Mouse (Mus musculus) hindbrain, embryonic 15.5 days (tissue): ENCODE measurements at regions not wholly inside any gene's neighbourhood (a gene's known extent, or its start where the extent isn't known, plus 50 kb on each side); places are given as distances from the start of the nearest gene placed in this dataset.

Experiments
- ATAC-seq: fragments of 200-750 bp; cut with Nextera tagmentation; 2 replicates; pipeline ENCODE4 v1.8.0; 2017; ENCODE audit warnings: low read depth, moderate number of reproducible peaks, moderate TSS enrichment; ENCODE audit not compliant: low FRiP score
- H3K27ac ChIP-seq: fragments of 300-500 bp; sonication (generic); replicated peaks from 2 replicates; pipeline ENCODE4 v1.5.1; 2015; ENCODE audit warnings: mild to moderate bottlenecking, inconsistent platforms
- H3K27me3 ChIP-seq: fragments of 300-500 bp; sonication (generic); 2 replicates; pipeline ENCODE4 v1.6.1; 2015; ENCODE audit warnings: control low read depth, inconsistent platforms
- H3K36me3 ChIP-seq: fragments of 300-500 bp; sonication (generic); 2 replicates; pipeline ENCODE4 v1.6.1; 2015; ENCODE audit warnings: control low read depth, inconsistent platforms
- H3K4me1 ChIP-seq: fragments of 300-500 bp; sonication (generic); replicated peaks from 2 replicates; pipeline ENCODE4 v1.6.1; 2015; ENCODE audit warnings: control low read depth, inconsistent platforms
- H3K4me2 ChIP-seq: fragments of 300-500 bp; sonication (generic); 2 replicates; pipeline ENCODE4 v1.6.1; 2015; ENCODE audit warnings: moderate library complexity, mild to moderate bottlenecking, inconsistent platforms
- H3K4me3 ChIP-seq: fragments of 300-500 bp; sonication (generic); 2 replicates; pipeline ENCODE4 v1.5.1; 2015; ENCODE audit warnings: mild to moderate bottlenecking, inconsistent platforms
- H3K9ac ChIP-seq: fragments of 300-500 bp; sonication (generic); 2 replicates; pipeline ENCODE4 v1.6.1; 2015; ENCODE audit warnings: inconsistent platforms
- H3K9me3 ChIP-seq: fragments of 300-500 bp; sonication (generic); 2 replicates; pipeline ENCODE4 v1.6.1; 2016; ENCODE audit warnings: control low read depth, inconsistent platforms
- WGBS: fragments of 180-500 bp; shearing (Covaris S2); methylation state at CpG from one replicate; pipeline ENCODE4 v1.1.7; 2015; 5-methylcytosine and 5-hydroxymethylcytosine counted together

GRCm38 (mm10) chr7:115252370-115252750 lies 508.9 kb downstream of the Insc start:
- H3K4me1 ChIP-seq = no peaks in the 10 kb centered on the region
- ATAC-seq = no peak
- H3K27ac ChIP-seq = no peak overlapping the region
- H3K4me2 ChIP-seq = no peak overlapping the region
- no peak overlapping the region for H3K4me3 ChIP-seq
- WGBS = 91% methylated on average over 2 of the region's 2 CpGs
- no peaks in the 10 kb centered on the region for H3K9me3 ChIP-seq
- no peaks in the 10 kb centered on the region for H3K27me3 ChIP-seq
- H3K36me3 ChIP-seq = no peaks in the 10 kb centered on the region
- no peak overlapping the region for H3K9ac ChIP-seq

GRCm38 (mm10) chr7:115258626-115259025 lies 515.1 kb downstream of the Insc start:
- Histone ChIP-seq H3K4me2 (no peak overlapping the region), H3K4me1 (no peaks in the 10 kb centered on the region), H3K27me3 (no peaks in the 10 kb centered on the region), H3K9me3 (no peaks in the 10 kb centered on the region), H3K4me3 (no peak overlapping the region), H3K9ac (no peak overlapping the region), H3K27ac (no peak overlapping the region), H3K36me3 (no peaks in the 10 kb centered on the region)
- 34% methylated on average over 3 of the region's 3 CpGs for WGBS
- peak; percentile 69; the same call in 1 of the 2 replicates for ATAC-seq

- H3K27me3 ChIP-seq = no peaks in the 10 kb centered on the region
- WGBS = 88% methylated on average over 2 of the region's 2 CpGs
- H3K9me3 ChIP-seq = no peaks in the 10 kb centered on the region
- no peaks in the 10 kb centered on the region for H3K4me1 ChIP-seq
- no peak overlapping the region for H3K9ac ChIP-seq
- H3K4me3 ChIP-seq = no peak overlapping the region
- H3K27ac ChIP-seq = no peak overlapping the region
- no peak for ATAC-seq
- H3K4me2 ChIP-seq = no peak overlapping the region
- no peaks in the 10 kb centered on the region for H3K36me3 ChIP-seq
These were observed 519.6 kb downstream of the Insc start for GRCm38 (mm10) chr7:115263082-115263481.

- Histone ChIP-seq H3K9ac (no peak overlapping the region), H3K4me1 (no peaks in the 10 kb centered on the region), H3K27me3 (no peaks in the 10 kb centered on the region), H3K36me3 (no peaks in the 10 kb centered on the region), H3K27ac (no peak overlapping the region), H3K4me3 (no peak overlapping the region), H3K4me2 (no peak overlapping the region), H3K9me3 (no peaks in the 10 kb centered on the region)
- 93% methylated on average over 4 of the region's 4 CpGs for WGBS
- ATAC-seq = no peak
These were observed 522.6 kb downstream of the Insc start for GRCm38 (mm10) chr7:115266141-115266540.

GRCm38 (mm10) chr7:115270803-115271202 lies 527.3 kb downstream of the Insc start:
- H3K4me1 ChIP-seq = no peaks in the 10 kb centered on the region
- H3K9me3 ChIP-seq = no peaks in the 10 kb centered on the region
- no peaks in the 10 kb centered on the region for H3K27me3 ChIP-seq
- 22% methylated on average over 2 of the region's 2 CpGs for WGBS
- no peak overlapping the region for H3K27ac ChIP-seq
- no peak for ATAC-seq
- H3K4me3 ChIP-seq = no peak overlapping the region
- no peak overlapping the region for H3K4me2 ChIP-seq
- H3K36me3 ChIP-seq = no peaks in the 10 kb centered on the region
- no peak overlapping the region for H3K9ac ChIP-seq

GRCm38 (mm10) chr7:115274836-115275235 lies 531.3 kb downstream of the Insc start:
- no peak overlapping the region for H3K4me2 ChIP-seq
- no peaks in the 10 kb centered on the region for H3K27me3 ChIP-seq
- no peak overlapping the region for H3K9ac ChIP-seq
- WGBS = 45% methylated on average over 3 of the region's 3 CpGs
- H3K4me1 ChIP-seq = no peaks in the 10 kb centered on the region
- H3K9me3 ChIP-seq = no peaks in the 10 kb centered on the region
- H3K27ac ChIP-seq = no peak overlapping the region
- ATAC-seq = no peak
- no peak overlapping the region for H3K4me3 ChIP-seq
- no peaks in the 10 kb centered on the region for H3K36me3 ChIP-seq

GRCm38 (mm10) chr7:115290801-115291417 lies 547.4 kb downstream of the Insc start:
- Histone ChIP-seq H3K27ac (no peak overlapping the region), H3K4me3 (no peak overlapping the region), H3K4me2 (no peak overlapping the region), H3K9me3 (no peaks in the 10 kb centered on the region), H3K36me3 (no peaks in the 10 kb centered on the region), H3K4me1 (0 out of 2 replicates have a peak, but pooled peaks cover 8% of the 10 kb centered on the region), H3K27me3 (no peaks in the 10 kb centered on the region), H3K9ac (no peak overlapping the region)
- 38% methylated on average over 7 of the region's 7 CpGs for WGBS
- ATAC-seq = no peak

- Histone ChIP-seq H3K9me3 (no peaks in the 10 kb centered on the region), H3K9ac (no peak overlapping the region), H3K27ac (no peak overlapping the region), H3K4me3 (no peak overlapping the region), H3K4me2 (no peak overlapping the region), H3K27me3 (no peaks in the 10 kb centered on the region), H3K4me1 (0 out of 2 replicates have a peak, but pooled peaks cover 8% of the 10 kb centered on the region), H3K36me3 (no peaks in the 10 kb centered on the region)
- 63% methylated on average over 10 of the region's 10 CpGs for WGBS
- ATAC-seq = no peak
These were observed 551.2 kb downstream of the Insc start for GRCm38 (mm10) chr7:115294655-115295230.

- no peak overlapping the region for H3K4me3 ChIP-seq
- H3K4me2 ChIP-seq = no peak overlapping the region
- no peaks in the 10 kb centered on the region for H3K27me3 ChIP-seq
- 85% methylated on average over 8 of the region's 8 CpGs for WGBS
- no peak for ATAC-seq
- no peaks in the 10 kb centered on the region for H3K36me3 ChIP-seq
- no peak overlapping the region for H3K9ac ChIP-seq
- H3K27ac ChIP-seq = no peak overlapping the region
- H3K4me1 ChIP-seq = 0 out of 2 replicates have a peak, but pooled peaks cover 3% of the 10 kb centered on the region
- H3K9me3 ChIP-seq = no peaks in the 10 kb centered on the region
These were observed 556.7 kb downstream of the Insc start for GRCm38 (mm10) chr7:115300241-115300640.

GRCm38 (mm10) chr7:115308377-115308776 lies 564.9 kb downstream of the Insc start:
- 90% methylated on average over 4 of the region's 4 CpGs for WGBS

GRCm38 (mm10) chr7:115310400-115311225 lies 567.1 kb downstream of the Insc start:
- peak; percentile 65 for ATAC-seq
- 54% methylated on average over 5 of the region's 5 CpGs for WGBS
- H3K36me3 ChIP-seq = no peaks in the 10 kb centered on the region

More at GRCm38 (mm10) chr7:115308377-115308776, 564.9 kb downstream of the Insc start:
- no peaks in the 10 kb centered on the region for H3K36me3 ChIP-seq
- no peak overlapping the region for H3K4me3 ChIP-seq
- H3K27me3 ChIP-seq = peaks cover 2% of the 10 kb centered on the region; the same call in 1 of the 2 replicates
- H3K27ac ChIP-seq = no peak overlapping the region
- H3K9me3 ChIP-seq = no peaks in the 10 kb centered on the region
- H3K9ac ChIP-seq = no peak overlapping the region
- H3K4me1 ChIP-seq = peaks cover 17% of the 10 kb centered on the region
- ATAC-seq = no peak
- no peak overlapping the region for H3K4me2 ChIP-seq

GRCm38 (mm10) chr7:115319504-115319903 lies 576.0 kb downstream of the Insc start:
- Histone ChIP-seq H3K4me2 (no peak overlapping the region), H3K9ac (no peak overlapping the region), H3K4me1 (peaks cover 4% of the 10 kb centered on the region; the same call in 1 of the 2 replicates), H3K27ac (no peak overlapping the region), H3K27me3 (0 out of 2 replicates have a peak, but pooled peaks cover 2% of the 10 kb centered on the region), H3K4me3 (no peak overlapping the region), H3K9me3 (no peaks in the 10 kb centered on the region), H3K36me3 (no peaks in the 10 kb centered on the region)
- ATAC-seq = no peak
- WGBS = 65% methylated on average over 4 of the region's 4 CpGs

More at GRCm38 (mm10) chr7:115310400-115311225, 567.1 kb downstream of the Insc start:
- no peak overlapping the region for H3K4me3 ChIP-seq
- peaks cover 19% of the 10 kb centered on the region for H3K4me1 ChIP-seq
- H3K4me2 ChIP-seq = no peak overlapping the region
- no peak overlapping the region for H3K9ac ChIP-seq
- H3K9me3 ChIP-seq = no peaks in the 10 kb centered on the region
- no peak overlapping the region for H3K27ac ChIP-seq
- peaks cover 4% of the 10 kb centered on the region; the same call in 1 of the 2 replicates for H3K27me3 ChIP-seq
